Mouse (Mus musculus): ENCODE results near the gene Tbccd1. TPM values are rescaled to one million over a fixed set of nuclear protein-coding genes. Genes with fewer than 3 reads are reported as not detected.

Gene Tbccd1
- polyA plus RNA-seq, 1 experiment from 2014 or later, result 33.8 TPM

DNA sequence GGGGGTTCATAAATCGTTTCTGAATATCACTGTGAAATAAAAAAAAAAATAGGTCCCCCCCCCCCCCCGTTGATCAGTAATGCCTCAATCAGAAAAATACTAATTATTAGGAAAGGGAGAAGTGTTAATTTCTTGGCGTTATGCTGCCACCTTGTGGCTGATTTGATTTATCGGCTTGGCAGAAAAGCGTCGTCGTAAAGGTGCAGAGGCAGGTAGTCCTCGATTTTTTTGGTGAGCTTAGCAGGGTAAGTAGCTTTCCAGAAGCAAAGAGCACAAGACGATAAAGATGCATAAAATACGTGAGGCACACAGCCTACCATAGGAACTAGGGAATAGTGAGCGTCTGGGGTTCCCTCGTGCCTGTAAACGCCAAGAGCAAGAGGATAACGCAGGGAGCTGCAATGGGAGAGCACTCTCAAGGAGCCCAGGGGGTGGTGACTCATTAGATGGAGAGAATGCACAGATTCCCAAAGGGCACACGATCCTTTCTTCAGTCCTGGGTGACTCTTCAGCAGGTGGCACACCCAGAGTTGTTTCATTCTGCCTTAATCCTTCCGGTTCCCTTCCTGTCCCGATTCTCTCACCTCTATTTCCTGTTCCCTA is 49.9 kb downstream of the Tbccd1 start:
- Histone ChIP-seq H3K36me3 (no peaks in the 10 kb centered on the region), H3K9ac (no peak overlapping the region), H3K4me1 (peaks cover 4% of the 10 kb centered on the region; the same call in 1 of the 2 replicates), H3K27ac (no peak overlapping the region), H3K4me3 (no peak overlapping the region), H3K4me2 (replicated peaks) (peak overlapping the region; percentile 29; the same call in 1 of the 2 replicates), H3K27me3 (peaks cover 7% of the 10 kb centered on the region; the same call in 1 of the 2 replicates), H3K9me3 (no peaks in the 10 kb centered on the region)
- 13% methylated on average over 17 of the region's 17 CpGs for WGBS
- no peak for ATAC-seq (ENCODE audit: insufficient number of reproducible peaks, insufficient read depth, low FRiP score, low TSS enrichment)

DNA sequence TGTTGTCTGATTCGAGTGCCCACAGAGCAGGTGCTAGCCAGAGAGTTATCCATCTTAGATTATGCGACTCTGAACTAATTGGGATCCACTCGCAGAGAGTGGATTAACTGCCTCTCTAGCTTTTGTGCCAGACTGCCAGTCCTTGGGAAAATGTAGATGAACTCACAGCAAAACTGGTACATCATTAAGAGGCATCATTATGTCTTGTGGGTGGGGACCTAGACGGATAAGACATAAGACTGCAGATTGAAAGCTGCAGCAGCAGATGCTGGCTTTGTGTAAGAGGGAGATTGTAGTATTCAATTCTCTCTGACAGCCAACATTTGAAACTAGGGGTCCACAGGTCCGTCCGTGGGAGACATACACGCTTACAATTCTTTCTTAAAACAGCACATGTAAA is 54.7 kb downstream of the Tbccd1 start:
- no peak overlapping the region for H3K27ac ChIP-seq
- 0 out of 2 replicates have a peak, but pooled peaks cover under 1% of the 10 kb centered on the region for H3K27me3 ChIP-seq
- 84% methylated on average over 7 of the region's 7 CpGs for WGBS
- H3K4me2 ChIP-seq (replicated peaks), result no peak overlapping the region
- H3K9ac ChIP-seq, result no peak overlapping the region
- ATAC-seq (ENCODE audit: insufficient number of reproducible peaks, insufficient read depth, low FRiP score, low TSS enrichment), result no peak
- peaks cover 6% of the 10 kb centered on the region; the same call in 1 of the 2 replicates for H3K4me1 ChIP-seq
- no peak overlapping the region for H3K4me3 ChIP-seq
- no peaks in the 10 kb centered on the region for H3K36me3 ChIP-seq
- no peaks in the 10 kb centered on the region for H3K9me3 ChIP-seq

DNA sequence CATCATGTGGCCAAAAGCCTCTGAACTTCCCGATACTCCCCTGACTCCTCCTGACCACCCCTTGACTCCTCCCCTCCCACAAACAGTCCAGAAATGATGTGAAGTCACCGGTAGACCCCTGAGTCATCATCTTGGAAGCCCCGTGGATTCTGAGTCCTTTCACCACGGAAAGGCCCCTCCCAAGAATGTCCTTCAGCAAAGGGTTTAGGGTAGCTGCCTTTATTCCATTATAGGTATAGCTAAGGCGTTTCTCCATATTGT is 56.7 kb downstream of the Tbccd1 start:
- no peak overlapping the region for H3K27ac ChIP-seq
- no peak for ATAC-seq (ENCODE audit: insufficient number of reproducible peaks, insufficient read depth, low FRiP score, low TSS enrichment)
- no peaks in the 10 kb centered on the region for H3K9me3 ChIP-seq
- no peak overlapping the region for H3K4me3 ChIP-seq
- 37% methylated on average over 5 of the region's 5 CpGs for WGBS
- no peak overlapping the region for H3K4me2 ChIP-seq (replicated peaks)
- no peaks in the 10 kb centered on the region for H3K36me3 ChIP-seq
- no peaks in the 10 kb centered on the region; the same call in 1 of the 2 replicates for H3K27me3 ChIP-seq
- H3K9ac ChIP-seq, result no peak overlapping the region
- H3K4me1 ChIP-seq, result 0 out of 2 replicates have a peak, but pooled peaks cover 4% of the 10 kb centered on the region

DNA sequence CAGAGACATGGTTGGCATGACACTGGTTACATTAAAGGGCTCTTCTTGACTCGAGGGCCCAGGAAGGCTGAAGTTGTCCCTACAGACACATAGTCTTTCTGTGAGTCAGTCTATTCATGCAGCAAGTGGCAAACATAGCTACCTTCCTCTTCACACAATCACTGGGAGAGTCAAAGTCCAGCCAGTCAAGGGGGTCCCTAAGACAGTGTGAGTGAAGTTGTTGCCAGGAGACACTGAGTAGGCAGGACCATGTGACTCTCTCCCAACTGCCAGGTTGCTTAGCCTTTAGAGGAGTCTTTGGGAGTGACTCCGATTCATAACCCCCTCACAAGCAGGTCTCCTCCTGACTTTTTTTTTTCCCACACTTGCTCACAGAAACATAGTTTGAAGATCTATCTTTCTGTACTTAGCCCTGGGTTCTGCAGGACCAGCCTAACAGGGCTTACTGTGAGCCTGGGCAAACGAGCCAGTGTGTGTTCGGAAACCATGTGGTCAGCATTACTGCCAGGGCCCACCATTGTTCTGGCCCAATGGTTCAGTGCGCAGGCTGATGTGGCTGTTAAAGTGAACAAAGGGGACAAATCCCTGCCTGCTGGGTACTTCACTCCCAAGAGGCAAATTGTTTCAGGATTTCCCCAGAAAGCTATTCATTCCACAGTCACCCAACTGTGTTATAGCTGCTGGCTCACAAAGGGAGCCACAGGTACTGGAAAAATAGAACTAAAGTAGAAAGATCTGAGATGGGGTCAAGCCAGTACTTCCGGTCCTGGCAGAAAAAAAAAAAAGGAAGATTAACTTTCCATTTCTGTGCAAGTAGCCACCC is 57.2 kb downstream of the Tbccd1 start:
- Histone ChIP-seq H3K4me2 (replicated peaks) (no peak overlapping the region), H3K4me3 (no peak overlapping the region), H3K9ac (no peak overlapping the region), H3K36me3 (no peaks in the 10 kb centered on the region), H3K9me3 (no peaks in the 10 kb centered on the region), H3K27ac (no peak overlapping the region), H3K27me3 (no peaks in the 10 kb centered on the region; the same call in 1 of the 2 replicates), H3K4me1 (0 out of 2 replicates have a peak, but pooled peaks cover 4% of the 10 kb centered on the region)
- WGBS, result 38% methylated on average over 6 of the region's 6 CpGs
- ATAC-seq (ENCODE audit: insufficient number of reproducible peaks, insufficient read depth, low FRiP score, low TSS enrichment), result no peak

DNA sequence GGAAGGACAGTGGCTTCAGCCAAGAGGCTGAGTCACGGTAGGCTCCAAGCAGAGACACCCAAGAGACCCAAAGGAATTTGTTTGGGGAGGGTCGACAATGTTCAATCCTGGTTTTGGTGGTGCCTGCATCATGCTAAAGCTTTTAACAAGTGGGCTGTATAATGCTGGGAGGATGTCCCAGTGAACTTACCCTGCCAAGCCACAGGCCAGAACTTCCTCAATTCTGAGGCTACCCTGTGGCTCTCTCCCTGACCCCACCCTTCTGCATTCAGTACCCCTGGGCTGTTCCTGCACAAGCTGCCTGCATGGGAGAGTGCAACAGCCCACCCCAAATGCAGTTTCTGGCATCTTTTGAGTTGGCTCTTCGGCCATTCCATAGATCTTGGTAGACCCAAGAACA is 58.9 kb downstream of the Tbccd1 start:
- WGBS, result 77% methylated on average over 3 of the region's 3 CpGs
- Histone ChIP-seq H3K36me3 (no peaks in the 10 kb centered on the region), H3K9me3 (no peaks in the 10 kb centered on the region), H3K27me3 (no peaks in the 10 kb centered on the region; the same call in 1 of the 2 replicates), H3K27ac (no peak overlapping the region), H3K4me3 (no peak overlapping the region), H3K9ac (no peak overlapping the region), H3K4me1 (0 out of 2 replicates have a peak, but pooled peaks cover 4% of the 10 kb centered on the region), H3K4me2 (replicated peaks) (no peak overlapping the region)
- ATAC-seq (ENCODE audit: insufficient number of reproducible peaks, insufficient read depth, low FRiP score, low TSS enrichment), result no peak

- 78% methylated on average over 5 of the region's 5 CpGs for WGBS
These were observed 59.9 kb downstream of the Tbccd1 start for GRCm38 (mm10) chr16:22797521-22797920.

DNA sequence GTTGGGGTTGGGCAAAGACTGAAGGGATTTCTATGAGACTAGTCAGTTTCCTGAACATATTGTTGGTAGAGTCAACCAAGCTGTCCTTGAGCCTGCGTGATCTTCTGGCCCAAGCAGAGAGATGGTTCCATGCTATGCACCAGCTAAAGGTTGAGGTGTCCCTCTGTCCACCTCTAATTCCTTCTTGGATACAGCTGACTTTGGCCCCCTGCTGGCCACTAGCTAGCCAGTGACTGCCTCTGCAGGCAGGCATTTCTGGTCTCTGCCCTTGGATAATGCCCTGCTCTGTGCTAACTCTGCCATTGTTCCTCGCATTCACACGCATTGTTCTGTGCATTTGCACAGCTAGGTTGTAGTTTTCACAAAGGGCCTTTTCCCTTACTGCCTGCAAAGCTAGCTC is 62.0 kb downstream of the Tbccd1 start:
- H3K4me3 ChIP-seq, result no peak overlapping the region
- H3K9me3 ChIP-seq, result no peaks in the 10 kb centered on the region
- no peak overlapping the region for H3K27ac ChIP-seq
- peaks cover 5% of the 10 kb centered on the region for H3K4me1 ChIP-seq
- no peak overlapping the region for H3K9ac ChIP-seq
- H3K36me3 ChIP-seq, result no peaks in the 10 kb centered on the region
- ATAC-seq (ENCODE audit: insufficient number of reproducible peaks, insufficient read depth, low FRiP score, low TSS enrichment), result no peak
- H3K27me3 ChIP-seq, result no peaks in the 10 kb centered on the region; the same call in 1 of the 2 replicates
- H3K4me2 ChIP-seq (replicated peaks), result no peak overlapping the region
- WGBS, result 74% methylated on average over 3 of the region's 3 CpGs

More at GRCm38 (mm10) chr16:22797521-22797920, 59.9 kb downstream of the Tbccd1 start:
- Histone ChIP-seq H3K4me2 (replicated peaks) (no peak overlapping the region), H3K36me3 (no peaks in the 10 kb centered on the region), H3K9me3 (no peaks in the 10 kb centered on the region), H3K9ac (no peak overlapping the region), H3K4me3 (no peak overlapping the region), H3K4me1 (0 out of 2 replicates have a peak, but pooled peaks cover 4% of the 10 kb centered on the region), H3K27ac (no peak overlapping the region), H3K27me3 (no peaks in the 10 kb centered on the region; the same call in 1 of the 2 replicates)
- no peak for ATAC-seq (ENCODE audit: insufficient number of reproducible peaks, insufficient read depth, low FRiP score, low TSS enrichment)

DNA sequence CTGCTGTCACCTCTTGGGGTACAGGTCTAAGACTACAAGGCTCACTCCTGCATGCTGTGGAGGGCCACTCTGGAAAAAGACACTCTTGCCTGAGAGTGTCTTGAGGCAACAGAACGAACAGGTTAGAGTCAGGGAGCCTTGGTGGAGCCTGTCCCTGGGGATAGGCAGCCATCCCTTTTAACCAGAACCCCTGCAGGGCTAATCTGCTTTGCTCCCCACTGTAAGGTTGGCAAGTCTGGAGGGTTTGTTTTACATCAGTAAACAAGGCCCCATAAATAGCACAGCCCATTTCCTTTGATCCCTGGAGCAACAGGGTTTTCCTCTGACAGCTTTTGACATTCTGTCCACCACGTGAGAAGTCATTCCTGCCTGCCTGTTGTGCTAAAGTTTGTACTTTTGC is 66.2 kb downstream of the Tbccd1 start:
- H3K9me3 ChIP-seq, result no peaks in the 10 kb centered on the region
- peaks cover 9% of the 10 kb centered on the region for H3K4me1 ChIP-seq
- no peak overlapping the region for H3K27ac ChIP-seq
- H3K4me2 ChIP-seq (replicated peaks), result no peak overlapping the region
- H3K4me3 ChIP-seq, result no peak overlapping the region
- no peaks in the 10 kb centered on the region for H3K36me3 ChIP-seq
- no peak overlapping the region for H3K9ac ChIP-seq
- no peak for ATAC-seq (ENCODE audit: insufficient number of reproducible peaks, insufficient read depth, low FRiP score, low TSS enrichment)
- H3K27me3 ChIP-seq, result no peaks in the 10 kb centered on the region
- 16% methylated on average over 2 of the region's 2 CpGs for WGBS

DNA sequence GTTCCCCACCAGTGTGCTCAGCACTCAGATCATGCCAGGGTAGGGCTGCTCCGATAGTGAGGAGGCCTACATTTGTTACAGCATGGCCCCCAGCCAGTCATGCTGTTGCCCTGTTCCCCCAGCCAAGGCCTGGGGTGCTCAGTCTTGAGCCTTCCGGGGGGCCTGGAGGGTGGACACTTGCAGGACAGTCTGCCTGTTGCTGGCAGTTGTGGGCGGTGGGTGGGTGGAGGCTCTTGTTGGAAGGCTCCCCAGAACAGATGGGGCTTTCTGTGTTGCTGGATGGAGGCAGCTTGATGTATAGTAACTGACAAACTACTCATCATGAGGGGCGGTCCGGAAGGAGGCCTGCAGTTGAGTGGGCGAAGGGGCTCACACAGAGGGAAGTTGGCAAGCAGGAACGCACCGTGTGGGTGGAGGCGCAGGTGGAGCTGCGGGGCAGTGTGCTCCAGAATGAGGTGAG is 67.5 kb downstream of the Tbccd1 start:
- no peak overlapping the region for H3K4me2 ChIP-seq (replicated peaks)
- ATAC-seq (ENCODE audit: insufficient number of reproducible peaks, insufficient read depth, low FRiP score, low TSS enrichment), result no peak
- no peaks in the 10 kb centered on the region for H3K27me3 ChIP-seq
- H3K4me3 ChIP-seq, result no peak overlapping the region
- no peak overlapping the region for H3K9ac ChIP-seq
- peaks cover 9% of the 10 kb centered on the region for H3K4me1 ChIP-seq
- H3K9me3 ChIP-seq, result no peaks in the 10 kb centered on the region
- 60% methylated on average over 10 of the region's 10 CpGs for WGBS
- H3K27ac ChIP-seq, result no peak overlapping the region
- H3K36me3 ChIP-seq, result no peaks in the 10 kb centered on the region

- no peaks in the 10 kb centered on the region for H3K27me3 ChIP-seq
- no peak overlapping the region for H3K9ac ChIP-seq
- H3K9me3 ChIP-seq, result no peaks in the 10 kb centered on the region; the same call in 1 of the 2 replicates
- no peak overlapping the region for H3K4me2 ChIP-seq (replicated peaks)
- H3K4me3 ChIP-seq, result no peak overlapping the region
- no peak overlapping the region for H3K27ac ChIP-seq
- H3K4me1 ChIP-seq, result no peaks in the 10 kb centered on the region
- H3K36me3 ChIP-seq, result no peaks in the 10 kb centered on the region
- ATAC-seq (ENCODE audit: insufficient number of reproducible peaks, insufficient read depth, low FRiP score, low TSS enrichment), result no peak
- 80% methylated on average over 5 of the region's 5 CpGs for WGBS
These were observed 74.8 kb downstream of the Tbccd1 start for GRCm38 (mm10) chr16:22782686-22783085.

DNA sequence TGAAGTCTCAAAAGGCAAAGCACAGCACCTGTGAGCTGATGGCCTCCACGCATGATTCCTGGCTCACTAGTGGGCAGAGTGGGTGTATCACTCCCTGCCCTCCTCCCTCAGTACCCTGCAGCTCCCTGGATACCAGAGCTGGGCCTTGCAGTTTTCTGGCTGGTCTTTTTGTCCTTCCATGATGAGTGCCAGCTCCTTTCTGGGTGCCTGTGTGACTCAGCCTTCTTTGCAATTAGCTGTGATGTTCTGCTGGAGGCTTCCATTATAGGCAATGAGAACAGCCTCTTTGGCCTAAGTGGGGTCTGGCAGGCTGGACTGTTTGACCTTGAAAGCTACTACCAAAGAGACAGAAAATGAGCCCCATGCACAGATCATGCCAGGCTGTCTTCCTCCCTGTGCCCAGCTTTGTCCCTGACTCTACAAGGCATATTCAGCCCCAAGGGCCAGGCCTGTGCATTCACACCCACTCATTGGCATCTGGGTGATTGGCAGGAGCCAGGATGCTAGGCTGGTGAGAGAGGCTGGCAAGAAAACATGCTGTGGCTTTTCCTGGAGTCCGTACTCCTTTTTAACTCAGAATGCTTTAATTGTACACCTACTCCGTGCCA is 78.1 kb downstream of the Tbccd1 start:
- ATAC-seq (ENCODE audit: insufficient number of reproducible peaks, insufficient read depth, low FRiP score, low TSS enrichment), result no peak

More for the DNA sequence above, 78.1 kb downstream of the Tbccd1 start:
- Histone ChIP-seq H3K36me3 (no peaks in the 10 kb centered on the region), H3K4me2 (replicated peaks) (no peak overlapping the region), H3K27me3 (no peaks in the 10 kb centered on the region), H3K27ac (no peak overlapping the region), H3K4me1 (no peaks in the 10 kb centered on the region), H3K9ac (no peak overlapping the region), H3K9me3 (no peaks in the 10 kb centered on the region; the same call in 1 of the 2 replicates), H3K4me3 (no peak overlapping the region)
- 87% methylated on average over 3 of the region's 3 CpGs for WGBS

All from embryonic facial prominence, embryonic 12.5 days (tissue).